ENCODE assay signal across 7 mouse cellular contexts in the genomic region with DNA sequence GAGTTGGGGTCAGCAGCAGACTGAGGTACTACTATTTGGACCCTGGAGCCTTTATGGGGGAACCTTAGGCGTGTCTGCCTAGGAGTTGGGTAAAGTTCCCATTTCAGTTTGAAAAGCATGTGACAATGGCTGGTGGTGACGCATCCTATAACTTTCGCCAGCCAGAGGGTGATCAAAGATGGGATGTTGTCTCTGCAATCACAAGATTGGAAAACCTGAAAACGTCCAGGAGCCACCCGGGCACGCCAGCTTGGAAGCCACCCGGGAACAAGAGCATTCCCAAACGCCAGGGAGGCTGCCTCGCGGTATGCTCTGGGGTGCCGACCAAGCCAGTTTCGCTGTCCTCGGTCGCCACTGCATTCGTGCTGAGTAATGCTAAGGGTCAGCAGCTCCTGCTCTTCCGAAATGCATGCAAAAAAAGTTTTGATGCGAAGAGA. TPM values are rescaled to one million over a fixed set of nuclear protein-coding genes. Genes with fewer than 3 reads are reported as not detected.
DNase-seq lines count a peak whose midpoint lies in the region; ATAC-seq and TF ChIP-seq lines count a peak whose summit lies in the region.

No protein-coding gene starts in this region.

- no peaks in the 10 kb centered on the region for H3K9me3 ChIP-seq in lung, embryonic 14.5 days (ENCODE audit: low read depth, low read length)
- no peaks in the 10 kb centered on the region for H3K9me3 ChIP-seq in liver, embryonic 16.5 days (replicated peaks; ENCODE audit: control insufficient read depth, low read length)
- no peaks in the 10 kb centered on the region for H3K9me3 ChIP-seq in stomach, postnatal 0 days (ENCODE audit: control insufficient read depth, low read length)

- ATAC-seq in lung, embryonic 14.5 days (ENCODE audit: insufficient read depth), result peak; percentile 16
- peak; percentile 23 for ATAC-seq in granulocyte monocyte progenitor cell, adult 5-6 weeks (replicated peaks; ENCODE audit: poor library complexity, severe bottlenecking)
- ATAC-seq in liver, embryonic 16.5 days (ENCODE audit: low read depth), result no peak
- ATAC-seq in stomach, postnatal 0 days (ENCODE audit: low FRiP score, low TSS enrichment), result no peak

- H3K27ac ChIP-seq in lung, embryonic 14.5 days (ENCODE audit: low read depth), result peak overlapping the region; percentile 93
- peak overlapping the region; percentile 66 for H3K27ac ChIP-seq in cortical plate, adult 2 months (ENCODE audit: insufficient read depth, low read length)
- peak overlapping the region; percentile 87 for H3K27ac ChIP-seq in liver, embryonic 16.5 days (ENCODE audit: low read length)
- H3K27ac ChIP-seq in stomach, postnatal 0 days (replicated peaks), result peak overlapping the region; percentile 89

- H3K4me3 ChIP-seq in lung, embryonic 14.5 days (ENCODE audit: low read depth, low read length), result peak overlapping the region; percentile 100
- peak overlapping the region; percentile 40 for H3K4me3 ChIP-seq in cortical plate, adult 2 months (ENCODE audit: insufficient read depth, low read length)
- peak overlapping the region; percentile 94 for H3K4me3 ChIP-seq in liver, embryonic 16.5 days (ENCODE audit: low read depth, low read length)
- peak overlapping the region; percentile 47 for H3K4me3 ChIP-seq in stomach, postnatal 0 days (ENCODE audit: low read depth, low read length)

- peak overlapping the region; percentile 81 for H3K4me2 ChIP-seq in lung, embryonic 14.5 days
- peak overlapping the region; percentile 72 for H3K4me2 ChIP-seq in liver, embryonic 16.5 days (ENCODE audit: low read depth, low read length)
- peak overlapping the region; percentile 49 for H3K4me2 ChIP-seq in stomach, postnatal 0 days (replicated peaks; ENCODE audit: low read depth)

- 0 out of 2 replicates have a peak, but pooled peaks cover 5% of the 10 kb centered on the region for H3K4me1 ChIP-seq in lung, embryonic 14.5 days (ENCODE audit: insufficient read depth)
- peaks cover 6% of the 10 kb centered on the region; the same call in 1 of the 2 replicates for H3K4me1 ChIP-seq in cortical plate, adult 2 months (ENCODE audit: control insufficient read depth, insufficient read depth, low read length)
- peaks cover 29% of the 10 kb centered on the region for H3K4me1 ChIP-seq in liver, embryonic 16.5 days (ENCODE audit: control insufficient read depth, low read depth, low read length)
- H3K4me1 ChIP-seq in stomach, postnatal 0 days (replicated peaks; ENCODE audit: control insufficient read depth, insufficient read depth), result no peaks in the 10 kb centered on the region; the same call in 1 of the 2 replicates

- H3K36me3 ChIP-seq in lung, embryonic 14.5 days (ENCODE audit: insufficient read depth), result peaks cover 20% of the 10 kb centered on the region; the same call in 1 of the 2 replicates
- H3K36me3 ChIP-seq in liver, embryonic 16.5 days (ENCODE audit: control insufficient read depth, insufficient read depth), result no peaks in the 10 kb centered on the region; the same call in 1 of the 2 replicates
- no peaks in the 10 kb centered on the region for H3K36me3 ChIP-seq in stomach, postnatal 0 days (ENCODE audit: control insufficient read depth, insufficient read depth, low read length)

- DNase-seq in lung, embryonic 14.5 days, result no peak
- DNase-seq in lung, postnatal 10 days, result no peak
- no peak for DNase-seq in stomach, postnatal 0 days (ENCODE audit: low spot score)
- no peak for DNase-seq in retina, postnatal 1 day

- no peaks in the 10 kb centered on the region for H3K27me3 ChIP-seq in lung, embryonic 14.5 days (ENCODE audit: insufficient read depth, low read length)
- no peaks in the 10 kb centered on the region for H3K27me3 ChIP-seq in liver, embryonic 16.5 days (ENCODE audit: control insufficient read depth, insufficient read depth, low read depth, low read length)
- H3K27me3 ChIP-seq in stomach, postnatal 0 days (ENCODE audit: control insufficient read depth, insufficient read depth, low read length), result no peaks in the 10 kb centered on the region

- H3K9ac ChIP-seq in lung, embryonic 14.5 days, result peak overlapping the region; percentile 63
- H3K9ac ChIP-seq in liver, embryonic 16.5 days (ENCODE audit: low read depth, low read length), result peak overlapping the region; percentile 70
- peak overlapping the region; percentile 45 for H3K9ac ChIP-seq in stomach, postnatal 0 days (ENCODE audit: low read length)

- TF ChIP-seq POLR2A in cortical plate, adult 2 months (IDR thresholded peaks at IDR 0.05; ENCODE audit: extremely low read depth, insufficient read depth, low read length), result no peak

- 4% methylated on average over 17 of the region's 17 CpGs for WGBS in lung, embryonic 14.5 days
- WGBS in liver, embryonic 16.5 days (ENCODE audit: insufficient replicate concordance), result under 1% methylated on average over 17 of the region's 17 CpGs
- 3% methylated on average over 17 of the region's 17 CpGs for WGBS in stomach, postnatal 0 days

- TF ChIP-seq CTCF in lung, embryonic 14.5 days (IDR thresholded peaks at IDR 0.05; ENCODE audit: low read depth), result no peak
- no peak for TF ChIP-seq CTCF in cortical plate, adult 2 months (IDR thresholded peaks at IDR 0.05; ENCODE audit: extremely low read depth, insufficient read depth, low read length)
- TF ChIP-seq CTCF in stomach, postnatal 0 days (IDR thresholded peaks at IDR 0.05; ENCODE audit: low read depth), result no peak

- TF ChIP-seq EP300 in stomach, postnatal 0 days (optimal IDR thresholded peaks at IDR 0.05), result no peak

RNA-seq across cellular contexts. Expression of gene G3bp1, which starts 0.9 kb away (rescaled TPM):
- polyA plus RNA-seq in lung, embryonic 14.5 days (2014; fragmentation: Nextera tagmentation; extraction: Ambion mirVana), result 203 and 217 TPM in 2 replicates
- polyA plus RNA-seq in cortical plate, adult 2 months (2012; rRNA removed), result 23.5 and 23.7 TPM in 2 replicates
- 87.8 and 97.3 TPM in 2 replicates for total RNA-seq in granulocyte monocyte progenitor cell, adult 5-6 weeks (2014; fragmentation: Nextera tagmentation)
- total RNA-seq in granulocyte monocyte progenitor cell, adult 5-6 weeks (2017), result 130 and 133 TPM in 2 replicates
- polyA plus RNA-seq in liver, embryonic 16.5 days (2015; fragmentation: Nextera tagmentation; extraction: Ambion mirVana), result 51.7 and 55.2 TPM in 2 replicates
- 59.5 and 59.8 TPM in 2 replicates for polyA plus RNA-seq in stomach, postnatal 0 days (2015; fragmentation: Nextera tagmentation; extraction: Ambion mirVana)

RNA-seq across cellular contexts. Expression of gene Atox1, which starts 7.6 kb away (rescaled TPM):
- 506 and 535 TPM in 2 replicates for polyA plus RNA-seq in lung, embryonic 14.5 days (2014; fragmentation: Nextera tagmentation; extraction: Ambion mirVana)
- polyA plus RNA-seq in cortical plate, adult 2 months (2012; rRNA removed), result 194 and 219 TPM in 2 replicates
- 164 and 224 TPM in 2 replicates for total RNA-seq in granulocyte monocyte progenitor cell, adult 5-6 weeks (2014; fragmentation: Nextera tagmentation)
- 52.8 and 89.1 TPM in 2 replicates for total RNA-seq in granulocyte monocyte progenitor cell, adult 5-6 weeks (2017)
- 195 and 207 TPM in 2 replicates for polyA plus RNA-seq in liver, embryonic 16.5 days (2015; fragmentation: Nextera tagmentation; extraction: Ambion mirVana)
- polyA plus RNA-seq in stomach, postnatal 0 days (2015; fragmentation: Nextera tagmentation; extraction: Ambion mirVana), result 508 and 530 TPM in 2 replicates

RNA-seq across cellular contexts. Expression of gene Sparc, which starts 45.6 kb away (rescaled TPM):
- polyA plus RNA-seq in lung, embryonic 14.5 days (2014; fragmentation: Nextera tagmentation; extraction: Ambion mirVana), result 1,429 and 1,454 TPM in 2 replicates
- polyA plus RNA-seq in cortical plate, adult 2 months (2012; rRNA removed), result 351 and 357 TPM in 2 replicates
- not detected in 2 replicates for total RNA-seq in granulocyte monocyte progenitor cell, adult 5-6 weeks (2014; fragmentation: Nextera tagmentation)
- 0.31 TPM in 1 of 2 replicates, not detected in the other for total RNA-seq in granulocyte monocyte progenitor cell, adult 5-6 weeks (2017)
- 148 and 175 TPM in 2 replicates for polyA plus RNA-seq in liver, embryonic 16.5 days (2015; fragmentation: Nextera tagmentation; extraction: Ambion mirVana)
- polyA plus RNA-seq in stomach, postnatal 0 days (2015; fragmentation: Nextera tagmentation; extraction: Ambion mirVana), result 1,616 and 1,849 TPM in 2 replicates

Comparison
In these comparisons a context has a peak if more than half of its experiments do, and no peak if none do; other contexts are left out.
1. ATAC-seq: peak in lung, embryonic 14.5 days (single experiment) and granulocyte monocyte progenitor cell, adult 5-6 weeks (single experiment); none in liver, embryonic 16.5 days (single experiment) and stomach, postnatal 0 days (single experiment).
2. H3K4me3 ChIP-seq: peak in every context shown above with its lines; median percentile 100 in lung, embryonic 14.5 days; 94 in liver, embryonic 16.5 days; 47 in stomach, postnatal 0 days; 40 in cortical plate, adult 2 months.
3. Peak in every context shown above with its lines, with median percentiles within 50 percentile points of each other: H3K27ac ChIP-seq, H3K4me2 ChIP-seq and H3K9ac ChIP-seq.